ENCODE assay signal across 7 mouse cellular contexts in genomic region chr13:38634800-38635269, GRCm38 (mm10). TPM values are rescaled to one million over a fixed set of nuclear protein-coding genes. Genes with fewer than 3 reads are reported as not detected.
DNase-seq lines count a peak whose midpoint lies in the region; ATAC-seq lines count a peak whose summit lies in the region.

Gene Bloc1s5, minus strand, starts transcription at chr13:38635109.

- peaks cover 3% of the 10 kb centered on the region; the same call in 1 of the 2 replicates for H3K36me3 ChIP-seq in intestine, embryonic 15.5 days
- peaks cover 10% of the 10 kb centered on the region; the same call in 1 of the 2 replicates for H3K36me3 ChIP-seq in midbrain, embryonic 10.5 days

- DNase-seq in adrenal gland, adult 18-20 months (ENCODE audit: low spot score in 2 of 2): peak; percentile 92 to 95
- peak; percentile 97 for DNase-seq in embryo, embryonic 11 days
- DNase-seq in gastrocnemius, postnatal 25 days: peak; percentile 91
- peak; percentile 94 to 96 for DNase-seq in left cerebral cortex, postnatal 25 days (ENCODE audit: low spot score in 2 of 2)
- peak; percentile 92 for DNase-seq in midbrain, embryonic 10.5 days (ENCODE audit: low spot score)
- DNase-seq in right cerebral cortex, postnatal 4 days: peak; percentile 98

- H3K4me3 ChIP-seq in intestine, embryonic 15.5 days (replicated peaks): peak within 1 kb of the TSS; percentile 77
- H3K4me3 ChIP-seq in midbrain, embryonic 10.5 days: peak within 1 kb of the TSS; percentile 90

- intact Hi-C loops in left cerebral cortex, postnatal 25 days (cut with DNase I): loop anchor here (2.0 kb wide), 1 partner anchor 24 kb away; the partner anchor contains the start of gene Eef1e1

- H3K27me3 ChIP-seq in intestine, embryonic 15.5 days (replicated peaks): no peaks in the 10 kb centered on the region
- no peaks in the 10 kb centered on the region for H3K27me3 ChIP-seq in midbrain, embryonic 10.5 days (ENCODE audit: low read depth, poor library complexity, severe bottlenecking)

- peak within 1 kb of the TSS; percentile 77 for H3K9ac ChIP-seq in intestine, embryonic 15.5 days

- H3K4me2 ChIP-seq in intestine, embryonic 15.5 days (replicated peaks): peak within 1 kb of the TSS; percentile 70

- peak within 1 kb of the TSS; percentile 55; the same call in 1 of the 2 replicates for H3K27ac ChIP-seq in intestine, embryonic 15.5 days
- peak within 1 kb of the TSS; percentile 91 for H3K27ac ChIP-seq in midbrain, embryonic 10.5 days (replicated peaks)

- no peaks in the 10 kb centered on the region for H3K9me3 ChIP-seq in intestine, embryonic 15.5 days
- no peaks in the 10 kb centered on the region for H3K9me3 ChIP-seq in midbrain, embryonic 10.5 days (replicated peaks)

- whole genome bisulfite sequencing in intestine, embryonic 15.5 days: 1% methylated on average over 44 of the region's 44 CpGs
- under 1% methylated on average over 44 of the region's 44 CpGs for WGBS in midbrain, embryonic 10.5 days

- ATAC-seq in intestine, embryonic 15.5 days: peak; percentile 97

- peaks cover 5% of the 10 kb centered on the region; the same call in 1 of the 2 replicates for H3K4me1 ChIP-seq in intestine, embryonic 15.5 days (replicated peaks)
- peaks cover 7% of the 10 kb centered on the region for H3K4me1 ChIP-seq in midbrain, embryonic 10.5 days

RNA-seq across cellular contexts. Expression of gene Bloc1s5, which starts in this region (rescaled TPM):
- total RNA-seq in adrenal gland, adult 18-20 months (2021): 10 to 100 TPM; 21.7 to 23.8 TPM
- 1 to 10 TPM; 5.3 to 5.7 TPM for total RNA-seq in gastrocnemius, postnatal 25 days (2021)
- 14.3 and 15.9 TPM in 2 replicates for polyA plus RNA-seq in intestine, embryonic 15.5 days (2015; fragmentation: Nextera tagmentation; extraction: Ambion mirVana)
- total RNA-seq in left cerebral cortex, postnatal 25 days (2021): 1 to 10 TPM; 8.2 to 9.4 TPM
- 26.7 and 27.8 TPM in 2 replicates for polyA plus RNA-seq in midbrain, embryonic 10.5 days (2016; fragmentation: Nextera tagmentation; extraction: Ambion mirVana)

Comparison
In these comparisons a context has a peak if more than half of its experiments do, and no peak if none do; other contexts are left out.
1. Peak in every context shown above with its lines: DNase-seq, ATAC-seq, H3K4me3 ChIP-seq and H3K27ac ChIP-seq.